Mouse (Mus musculus) left cerebral cortex, adult 18-20 months (tissue): ENCODE results near the gene Nyap1. TPM values are rescaled to one million over a fixed set of nuclear protein-coding genes. Genes with fewer than 3 reads are reported as not detected.

ENCODE experiments used
- DNase-seq, 2 experiments: peaks; one replicate each; pipeline ENCODE4 v3.0.0; 2021 to 2022; ENCODE audit warnings: low spot score in 2 of 2, mixed read lengths in 1 of 2
- long read RNA-seq, 2 experiments: library from polyadenylated mRNA; stranded (forward); transcript quantifications; one replicate each; pipeline ENCODE4 v2.0.0; 2021
- total RNA-seq, 2 experiments: library from RNA; stranded (reverse); gene quantifications; 2 replicates each; pipeline ENCODE4 v1.2.3; 2021

The Nyap1 gene
- 10 to 100 TPM; 80.1 to 82.0 TPM for total RNA-seq
- long read RNA-seq, experiment 1, partial matches to known transcripts: 1 of 6 reads
- long read RNA-seq, experiment 1, other reads (novel, unspliced or antisense): 5 of 6 reads
- long read RNA-seq, experiment 2, partial matches to known transcripts: 3 of 6 reads
- long read RNA-seq, experiment 2, other reads (novel, unspliced or antisense): 3 of 6 reads

GRCm38 (mm10) chr5:137741023-137741931, at the start of gene Nyap1:
Nyap1 (minus strand) TSS chr5:137741607.
- peak; percentile 75 to 80 for DNase-seq

- no peak for DNase-seq
Observed at GRCm38 (mm10) chr5:137788946-137789531, 47.6 kb upstream of the Nyap1 start.

DNA sequence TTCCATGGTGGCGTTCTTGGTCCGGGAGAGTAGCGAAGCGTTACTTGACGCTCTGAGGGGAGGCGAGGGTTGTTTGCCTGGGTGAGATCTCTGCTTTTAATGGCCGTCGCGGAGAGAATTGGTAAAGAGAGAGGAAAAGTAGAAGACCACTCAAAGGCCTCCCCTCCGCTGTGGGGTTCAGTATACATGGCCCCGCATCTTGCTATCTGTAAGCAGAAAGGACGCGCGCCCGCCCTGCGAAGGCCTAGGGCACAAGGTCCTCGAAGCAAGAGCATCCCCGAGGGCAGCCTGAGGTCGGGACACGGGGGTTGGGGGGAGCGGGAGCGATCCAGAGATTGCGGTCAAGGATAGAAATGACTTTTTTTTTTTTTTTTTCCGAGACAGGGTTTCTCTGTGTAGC, 46.8 kb upstream of the Nyap1 start:
- no peak for DNase-seq

- peak; percentile 95 to 96 for DNase-seq
Observed at GRCm38 (mm10) chr5:137787151-137787928, 45.9 kb upstream of the Nyap1 start, which contains the start of the genes Mepce and Zcwpw1. Mepce (minus strand) TSS chr5:137787655. Zcwpw1 (plus strand) TSS chr5:137787798.

- peak; percentile 99 for DNase-seq
Observed at GRCm38 (mm10) chr5:137786109-137786942, 44.9 kb upstream of the Nyap1 start.

DNA sequence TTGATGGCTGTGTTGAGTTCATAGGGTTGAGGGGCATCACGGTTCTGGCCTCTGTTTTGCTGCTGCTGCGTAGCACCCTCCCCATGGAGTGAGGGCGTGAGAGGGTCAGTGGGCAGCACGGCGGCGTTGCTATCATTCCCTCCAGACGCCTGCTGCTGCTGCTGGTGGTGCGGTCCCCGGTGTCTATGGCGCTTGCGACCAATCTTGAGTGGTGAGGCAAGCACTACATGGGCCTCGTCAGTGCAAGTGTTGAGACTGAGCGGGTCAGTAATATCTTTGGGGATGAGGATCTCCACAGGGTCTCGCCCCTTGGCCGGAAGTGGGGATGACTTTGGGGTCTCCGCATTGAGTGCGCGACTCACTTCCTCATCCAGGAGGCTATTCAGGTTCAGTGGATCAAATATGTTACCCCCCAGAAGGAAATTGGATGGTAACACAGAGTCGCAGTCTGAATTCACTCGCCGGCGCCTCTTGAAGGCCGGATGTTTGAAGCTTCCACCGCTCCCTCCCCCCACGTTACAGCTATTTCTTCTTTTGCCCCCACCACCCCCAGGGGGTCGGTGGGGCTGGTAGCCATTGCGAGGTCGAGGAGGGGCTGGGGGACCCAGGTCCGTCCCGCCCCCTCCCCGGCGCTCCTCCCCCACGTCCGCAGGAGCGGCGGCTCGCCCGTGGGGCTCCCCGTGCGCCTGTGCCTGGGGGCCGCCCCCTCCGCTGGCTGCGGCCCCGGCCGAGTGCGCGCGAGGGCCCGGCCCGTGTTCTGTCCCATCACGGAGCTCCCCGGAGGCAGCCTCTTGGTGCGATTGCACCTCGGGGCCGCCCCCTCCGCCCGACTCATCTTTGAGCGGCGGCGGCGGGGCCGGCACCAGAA, 44.0 kb upstream of the Nyap1 start:
- DNase-seq: peak in 1 of 2 experiments; percentile 60

- DNase-seq: no peak
Observed at GRCm38 (mm10) chr5:137784546-137784945, 43.1 kb upstream of the Nyap1 start.

GRCm38 (mm10) chr5:137783901-137784540, 42.6 kb upstream of the Nyap1 start:
- DNase-seq: no peak

DNA sequence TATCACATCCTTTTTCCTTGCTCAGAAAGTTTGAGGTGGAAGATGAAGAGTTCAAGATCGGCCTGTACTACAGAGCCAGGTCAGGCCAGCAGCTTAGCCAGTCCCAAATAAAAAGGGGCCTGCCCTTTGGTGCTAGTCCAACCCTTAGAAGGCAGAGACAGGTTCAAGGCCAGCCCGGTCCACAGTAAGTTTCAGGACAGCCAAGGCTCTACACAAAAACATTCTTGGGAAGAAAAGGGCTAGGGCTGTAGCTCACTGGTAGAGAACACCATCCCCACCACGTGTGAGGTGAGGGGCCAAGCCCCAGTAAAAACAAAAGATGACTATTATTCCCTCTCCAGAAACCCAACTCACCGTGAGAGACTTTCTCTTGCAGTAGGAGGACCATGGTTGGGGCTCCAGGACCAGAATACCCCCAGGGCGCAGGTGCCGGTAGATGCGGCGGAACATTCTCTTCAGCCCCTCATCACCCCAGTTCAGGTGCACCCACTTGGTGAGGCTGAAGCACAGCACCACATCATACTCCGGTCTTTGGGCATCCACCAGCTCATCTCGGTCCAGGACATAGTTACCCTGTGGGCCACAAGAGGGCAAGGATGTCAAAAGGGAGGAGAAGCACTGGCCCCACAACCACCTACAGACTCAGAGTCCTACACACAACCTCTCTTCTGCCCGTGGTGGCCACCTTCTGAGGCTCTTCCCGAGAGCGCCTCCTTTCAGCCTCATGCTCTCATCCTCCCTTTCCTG, 41.5 kb upstream of the Nyap1 start:
- DNase-seq: no peak

GRCm38 (mm10) chr5:137781661-137782060, 40.3 kb upstream of the Nyap1 start:
- no peak for DNase-seq

DNA sequence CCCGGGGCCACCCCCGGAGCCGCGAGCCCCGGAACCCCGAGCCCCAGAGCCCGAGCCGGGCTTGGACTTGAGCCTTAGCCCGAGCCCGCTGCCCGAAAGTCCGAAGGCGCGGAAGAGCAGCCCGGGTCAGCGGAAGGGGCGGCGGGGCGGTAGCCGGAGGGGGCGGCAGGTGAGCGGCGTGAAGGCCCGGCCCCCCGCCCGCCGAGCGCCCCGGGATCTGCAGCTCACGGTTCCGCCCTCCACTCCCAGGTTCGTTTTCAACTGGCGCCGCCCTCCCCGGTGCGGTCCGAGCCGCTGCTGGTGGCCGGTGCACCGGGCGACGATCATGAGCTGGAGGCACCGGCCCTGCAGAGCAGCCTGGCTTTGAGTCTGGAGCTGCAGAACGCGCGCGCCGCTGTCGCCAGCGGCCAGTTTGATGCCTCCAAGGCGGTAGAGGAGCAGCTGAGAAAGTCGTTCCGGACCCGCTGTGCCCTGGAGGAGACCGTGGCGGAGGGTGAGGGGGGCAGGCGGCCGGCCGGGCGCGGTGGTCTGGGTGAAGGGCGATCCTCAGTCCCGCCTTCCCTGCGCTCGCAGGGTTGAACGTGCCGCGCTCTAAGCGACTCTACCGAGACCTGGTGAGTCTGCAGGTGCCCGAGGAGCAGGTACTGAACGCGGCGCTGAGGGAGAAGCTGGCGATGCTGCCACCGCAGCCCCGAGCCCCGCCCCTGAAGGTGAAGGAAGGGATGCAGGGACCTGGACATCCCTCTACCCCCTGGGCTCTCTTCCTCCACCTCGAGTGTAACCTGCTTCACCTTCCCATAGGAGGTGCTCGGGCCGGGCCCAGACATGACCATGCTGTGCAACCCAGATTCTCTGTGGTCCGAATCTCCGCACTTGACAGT, 37.9 kb upstream of the Nyap1 start:
- DNase-seq: peak in 1 of 2 experiments; percentile 34

- DNase-seq: peak; percentile 96 to 98
Observed at GRCm38 (mm10) chr5:137778635-137779034, 37.2 kb upstream of the Nyap1 start, which contains the start of gene Ppp1r35. Ppp1r35 (plus strand) TSS chr5:137778849.

- DNase-seq: no peak
Observed at GRCm38 (mm10) chr5:137777267-137777845, 35.9 kb upstream of the Nyap1 start.

GRCm38 (mm10) chr5:137776408-137776918, 35.1 kb upstream of the Nyap1 start:
- DNase-seq: no peak

DNA sequence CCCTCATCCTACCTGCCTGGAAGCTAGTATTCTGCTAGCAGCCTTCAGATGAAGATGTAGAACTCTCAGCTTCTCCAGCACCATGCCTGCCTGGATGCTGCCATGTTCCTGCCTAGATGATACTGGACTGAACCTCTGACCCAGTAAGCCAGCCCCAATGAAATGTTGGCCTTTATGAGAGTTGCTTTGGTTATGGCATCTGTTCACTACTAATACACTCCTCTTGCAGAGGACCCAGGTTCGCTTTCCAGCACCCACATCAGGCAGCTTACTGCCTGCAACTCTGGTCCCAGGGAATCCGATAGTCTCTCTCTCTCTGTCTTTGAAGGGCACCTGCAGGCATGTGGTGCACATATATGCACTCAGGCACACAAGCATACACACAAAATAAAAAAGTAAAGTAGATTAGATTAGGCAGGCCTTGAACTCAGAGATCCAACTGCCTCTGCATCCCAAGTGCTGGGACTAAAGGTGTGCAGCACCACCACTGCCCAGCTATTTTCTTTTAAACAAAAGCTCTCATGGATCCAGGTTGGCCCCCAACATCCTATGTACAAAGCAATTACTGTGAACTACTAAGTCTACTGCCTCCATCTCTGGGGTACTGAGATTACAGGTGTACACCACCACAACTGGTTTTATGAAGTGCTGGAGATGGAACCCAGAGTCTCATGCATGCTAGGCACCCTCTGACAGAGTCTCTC, 34.3 kb upstream of the Nyap1 start:
- no peak for DNase-seq

DNA sequence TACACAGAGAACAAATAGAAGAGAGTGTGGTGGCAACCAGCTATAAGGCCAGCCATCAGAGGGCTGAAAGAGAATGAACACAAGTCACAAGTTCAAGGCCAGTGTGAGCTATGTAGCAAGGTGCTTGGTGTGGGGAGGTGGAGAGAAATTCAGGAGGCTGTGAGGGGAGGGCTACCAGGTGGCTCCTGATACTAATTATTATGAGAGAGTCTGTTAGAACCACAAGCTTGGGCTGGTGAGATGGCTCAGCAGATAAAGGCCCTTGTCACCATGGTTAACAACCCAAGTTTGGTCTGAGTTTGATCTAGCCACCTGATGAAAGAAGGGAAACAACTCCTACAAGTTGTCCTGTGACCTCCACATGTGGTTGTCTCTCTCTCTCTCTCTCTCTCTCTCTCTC, 31.3 kb upstream of the Nyap1 start:
- DNase-seq: no peak
